Mouse (Mus musculus) myocyte (in vitro differentiated cells): ENCODE results near the gene Cnot6l.

Source experiments
- E2F4 ChIP-seq: IDR thresholded peaks from one replicate; pipeline ENCODE4 v1.6.1; 2011; ENCODE audit warnings: mild to moderate bottlenecking, control low read depth, moderate library complexity; ENCODE audit not compliant: insufficient read depth
- MAX ChIP-seq: IDR thresholded peaks from one replicate; pipeline ENCODE4 v1.6.1; 2011; ENCODE audit warnings: low read depth, mild to moderate bottlenecking, control low read depth
- POLR2A ChIP-seq: IDR thresholded peaks from one replicate; pipeline ENCODE4 v1.6.1; 2011; ENCODE audit warnings: low read depth, mild to moderate bottlenecking, control low read depth, moderate library complexity; ENCODE audit not compliant: insufficient read length
- POLR2AphosphoS2 ChIP-seq: IDR thresholded peaks from one replicate; pipeline ENCODE4 v1.6.1; 2011; ENCODE audit warnings: low read depth, control low read depth; ENCODE audit not compliant: insufficient read length
- SRF ChIP-seq: IDR thresholded peaks from one replicate; pipeline ENCODE4 v1.6.1; 2011; ENCODE audit warnings: low read depth; ENCODE audit not compliant: control insufficient read depth, insufficient read length

GRCm38 (mm10) chr5:96164021-96164411, at the start of gene Cnot6l:
- peak; percentile 72 for TF ChIP-seq POLR2A
- TF ChIP-seq POLR2AphosphoS2, result peak; percentile 68
- no peak for TF ChIP-seq SRF
- no peak for TF ChIP-seq MAX
- TF ChIP-seq E2F4, result no peak
